9 mouse cellular contexts compared by ENCODE assay signal in genomic region chr5:116309383-116309801, GRCm38 (mm10). TPM values are rescaled to one million over a fixed set of nuclear protein-coding genes. Genes with fewer than 3 reads are reported as not detected.
DNase-seq lines count a peak whose midpoint lies in the region; ATAC-seq and TF ChIP-seq lines count a peak whose summit lies in the region.
"Had no signal": no experiment of that assay in that cellular context is flagged by ENCODE, and none has a peak within 500 bp of the region (broad histone marks: within the 10 kb centered on the region; RNA-seq: fewer than 3 reads in every experiment).

No protein-coding gene starts in this region.

- no peak overlapping the region for H3K4me2 ChIP-seq in forebrain, postnatal 0 days (ENCODE audit: low read depth)
- no peak overlapping the region for H3K4me2 ChIP-seq in forebrain, embryonic 16.5 days (ENCODE audit: low read length)
- peak overlapping the region; percentile 30 for H3K4me2 ChIP-seq in heart, embryonic 16.5 days (ENCODE audit: low read depth, low read length)
- H3K4me2 ChIP-seq in limb, embryonic 11.5 days (ENCODE audit: low read depth, severe bottlenecking), result no peak overlapping the region

- H3K36me3 ChIP-seq in forebrain, postnatal 0 days (ENCODE audit: insufficient read depth), result no peaks in the 10 kb centered on the region
- no peaks in the 10 kb centered on the region for H3K36me3 ChIP-seq in forebrain, embryonic 16.5 days (ENCODE audit: control insufficient read depth, insufficient read depth)
- H3K36me3 ChIP-seq in heart, embryonic 16.5 days (ENCODE audit: control insufficient read depth, insufficient read depth), result no peaks in the 10 kb centered on the region
- H3K36me3 ChIP-seq in limb, embryonic 11.5 days (ENCODE audit: control insufficient read depth, insufficient read depth, low read length), result no peaks in the 10 kb centered on the region
- H3K36me3 ChIP-seq: G1E had no signal

- ATAC-seq in forebrain, postnatal 0 days, result peak; percentile 45
- ATAC-seq in forebrain, embryonic 16.5 days, result no peak
- ATAC-seq in heart, embryonic 16.5 days (replicated peaks; ENCODE audit: extremely low read depth, insufficient read depth, low FRiP score), result peak; percentile 71
- ATAC-seq in limb, embryonic 11.5 days (ENCODE audit: insufficient number of reproducible peaks, low FRiP score, low TSS enrichment, low read depth), result 0 out of 2 replicates have a peak, but pooled peaks have one; percentile 23

- DNase-seq in forebrain, postnatal 0 days, result peak; percentile 40
- peak; percentile 26 for DNase-seq in R1 (ENCODE audit: low read depth, low spot score)
- peak; percentile 41 for DNase-seq in limb, embryonic 11.5 days (ENCODE audit: low spot score)
- no peak for DNase-seq in right cerebral cortex, adult 2 months (ENCODE audit: low spot score in 2 of 2)
- DNase-seq in cerebellum, adult 8-10 months, result no peak
- no peak for DNase-seq in urinary bladder, adult 18-20 months (ENCODE audit: low spot score in 2 of 2)

- 0 out of 2 replicates have a peak, but pooled peaks cover 3% of the 10 kb centered on the region for H3K4me1 ChIP-seq in forebrain, postnatal 0 days (ENCODE audit: insufficient read depth)
- peaks cover 19% of the 10 kb centered on the region for H3K4me1 ChIP-seq in forebrain, embryonic 16.5 days (replicated peaks; ENCODE audit: control insufficient read depth, insufficient read depth, low read length)
- peaks cover 6% of the 10 kb centered on the region for H3K4me1 ChIP-seq in heart, embryonic 16.5 days (ENCODE audit: control insufficient read depth, insufficient read depth, low read length)
- peaks cover 5% of the 10 kb centered on the region; the same call in 1 of the 2 replicates for H3K4me1 ChIP-seq in limb, embryonic 11.5 days (ENCODE audit: control insufficient read depth, insufficient read depth, low read length)

- H3K9ac ChIP-seq in forebrain, postnatal 0 days, result no peak overlapping the region
- H3K9ac ChIP-seq in forebrain, embryonic 16.5 days (replicated peaks; ENCODE audit: low read depth, low read length), result no peak overlapping the region
- H3K9ac ChIP-seq in heart, embryonic 16.5 days (ENCODE audit: low read length), result no peak overlapping the region
- peak overlapping the region; percentile 34; the same call in 1 of the 2 replicates for H3K9ac ChIP-seq in limb, embryonic 11.5 days (ENCODE audit: low read length)

- 0 out of 2 replicates have a peak, but pooled peaks cover 5% of the 10 kb centered on the region for H3K27me3 ChIP-seq in forebrain, postnatal 0 days (ENCODE audit: insufficient read depth, low read length)
- H3K27me3 ChIP-seq in forebrain, embryonic 16.5 days (replicated peaks; ENCODE audit: control insufficient read depth, insufficient read depth, low read length), result peaks cover 20% of the 10 kb centered on the region
- H3K27me3 ChIP-seq in heart, embryonic 16.5 days (ENCODE audit: control insufficient read depth, insufficient read depth, low read length), result no peaks in the 10 kb centered on the region
- no peaks in the 10 kb centered on the region for H3K27me3 ChIP-seq in limb, embryonic 11.5 days (ENCODE audit: control insufficient read depth, insufficient read depth, low read length)

- no peaks in the 10 kb centered on the region for H3K9me3 ChIP-seq in forebrain, postnatal 0 days (ENCODE audit: low read length)
- H3K9me3 ChIP-seq in forebrain, embryonic 16.5 days (ENCODE audit: control insufficient read depth, low read length), result 0 out of 2 replicates have a peak, but pooled peaks cover 4% of the 10 kb centered on the region
- no peaks in the 10 kb centered on the region for H3K9me3 ChIP-seq in heart, embryonic 16.5 days (replicated peaks; ENCODE audit: control insufficient read depth, low read length)
- H3K9me3 ChIP-seq in limb, embryonic 11.5 days (ENCODE audit: control insufficient read depth, low read length), result peaks cover 2% of the 10 kb centered on the region; the same call in 1 of the 2 replicates

- no peak for TF ChIP-seq CTCF in forebrain, postnatal 0 days (IDR thresholded peaks at IDR 0.05; ENCODE audit: low read depth)

- WGBS in forebrain, postnatal 0 days, result 26% methylated on average over 6 of the region's 6 CpGs
- 32% methylated on average over 6 of the region's 6 CpGs for WGBS in forebrain, embryonic 16.5 days
- WGBS in heart, embryonic 16.5 days, result 14% methylated on average over 6 of the region's 6 CpGs
- WGBS in limb, embryonic 11.5 days, result 25% methylated on average over 6 of the region's 6 CpGs

- no peak overlapping the region for H3K4me3 ChIP-seq in forebrain, postnatal 0 days (ENCODE audit: low read depth, low read length)
- H3K4me3 ChIP-seq in forebrain, embryonic 16.5 days (replicated peaks; ENCODE audit: low read length), result no peak overlapping the region
- H3K4me3 ChIP-seq in heart, embryonic 16.5 days (ENCODE audit: low read length), result no peak overlapping the region
- no peak overlapping the region for H3K4me3 ChIP-seq in limb, embryonic 11.5 days (ENCODE audit: low read depth, low read length)

- H3K27ac ChIP-seq in forebrain, postnatal 0 days (ENCODE audit: low read depth, low read length), result no peak overlapping the region
- no peak overlapping the region for H3K27ac ChIP-seq in forebrain, embryonic 16.5 days (ENCODE audit: low read length)
- H3K27ac ChIP-seq in heart, embryonic 16.5 days (ENCODE audit: low read length), result peak overlapping the region; percentile 56
- H3K27ac ChIP-seq in limb, embryonic 11.5 days (replicated peaks; ENCODE audit: low read depth, low read length), result peak overlapping the region; percentile 24; the same call in 1 of the 2 replicates

RNA-seq across cellular contexts. Expression of gene Ccdc60, which starts 20.6 kb away (rescaled TPM):
- total RNA-seq in forebrain, postnatal 0 days (2014; rRNA removed), result 1.5 and 3.7 TPM in 2 replicates
- polyA plus RNA-seq in forebrain, postnatal 0 days (2015; fragmentation: Nextera tagmentation; extraction: Ambion mirVana), result 1.4 and 1.9 TPM in 2 replicates
- polyA plus RNA-seq in forebrain, embryonic 16.5 days (2015; fragmentation: Nextera tagmentation; extraction: Ambion mirVana), result 0.78 and 0.92 TPM in 2 replicates
- 0.35 and 0.44 TPM in 2 replicates for polyA plus RNA-seq in heart, embryonic 16.5 days (2015; fragmentation: Nextera tagmentation; extraction: Ambion mirVana)
- 1.3 and 1.5 TPM in 2 replicates for polyA plus RNA-seq in limb, embryonic 11.5 days (2014; fragmentation: Nextera tagmentation; extraction: Ambion mirVana)
- total RNA-seq: G1E had no signal
- polyA plus RNA-seq: G1E had no signal

Comparison
In these comparisons a context has a peak if more than half of its experiments do, and no peak if none do; other contexts are left out.
1. DNase-seq: peak in forebrain, postnatal 0 days (single experiment), R1 (single experiment) and limb, embryonic 11.5 days (single experiment); none in right cerebral cortex, adult 2 months (0 of 2), cerebellum, adult 8-10 months (single experiment) and urinary bladder, adult 18-20 months (0 of 2).
2. H3K27ac ChIP-seq: peak in heart, embryonic 16.5 days (single experiment) and limb, embryonic 11.5 days (single experiment); none in forebrain, postnatal 0 days (single experiment) and forebrain, embryonic 16.5 days (single experiment).